Mouse (Mus musculus) testis, adult 2 months (tissue): ENCODE data around the gene Trp53inp2.

Source experiments
- CTCF ChIP-seq: fragments of 200-500 bp; IDR thresholded peaks from 2 replicates; pipeline ENCODE4 v1.5.1; 2012; ENCODE audit warnings: low read depth, mild to moderate bottlenecking, inconsistent platforms, low read length, moderate library complexity; ENCODE audit not compliant: control insufficient read depth, insufficient read depth, insufficient replicate concordance
- POLR2A ChIP-seq: fragments of 200-500 bp; IDR thresholded peaks from 2 replicates; pipeline ENCODE4 v1.6.1; 2012; ENCODE audit warnings: low read depth, mild to moderate bottlenecking, inconsistent platforms, low read length, moderate library complexity; ENCODE audit not compliant: control insufficient read depth

- TF ChIP-seq CTCF (no peak), POLR2A (no peak)
These were observed 6.3 kb upstream of the Trp53inp2 start for GRCm38 (mm10) chr2:155374521-155374920.
